Mouse (Mus musculus): Measurements from ENCODE around the gene Olfr1156.

Gene Olfr1156

GRCm38 (mm10) chr2:87953000-87953399 is at the start of gene Olfr1156:
Olfr1156 (minus strand) TSS chr2:87953100.
- DNase-seq (ENCODE audit: low spot score in 2 of 2) = no peak

GRCm38 (mm10) chr2:87989813-87990212 is 36.9 kb upstream of the Olfr1156 start, which contains the start of gene Olfr1158:
Olfr1158 (plus strand) TSS chr2:87990113.
- no peak for DNase-seq (ENCODE audit: low spot score in 2 of 2)

- DNase-seq (ENCODE audit: low spot score in 2 of 2) = no peak
These were observed 21.7 kb upstream of the Olfr1156 start, which contains the start of gene Olfr74 for GRCm38 (mm10) chr2:87974563-87974962. Olfr74 (minus strand) TSS chr2:87974663.

- no peak for DNase-seq (ENCODE audit: low spot score in 2 of 2)
These were observed 15.3 kb upstream of the Olfr1156 start, which contains the start of gene Olfr1157 for GRCm38 (mm10) chr2:87968199-87968598. Olfr1157 (minus strand) TSS chr2:87968299.

- no peak for DNase-seq (ENCODE audit: low spot score in 2 of 2)
These were observed 7.9 kb downstream of the Olfr1156 start, which contains the start of gene Olfr1155 for GRCm38 (mm10) chr2:87945037-87945436. Olfr1155 (minus strand) TSS chr2:87945137.

- no peak for DNase-seq (ENCODE audit: low spot score in 2 of 2)
These were observed 47.8 kb downstream of the Olfr1156 start, which contains the start of gene Olfr1154 for GRCm38 (mm10) chr2:87905066-87905465. Olfr1154 (minus strand) TSS chr2:87905166.
